Mouse (Mus musculus): Measurements from ENCODE around the gene Triml2. TPM values are rescaled to one million over a fixed set of nuclear protein-coding genes. Genes with fewer than 3 reads are reported as not detected.

Gene Triml2
- polyA plus RNA-seq (2017; shearing (Covaris generic)) = 0.19 TPM

DNA sequence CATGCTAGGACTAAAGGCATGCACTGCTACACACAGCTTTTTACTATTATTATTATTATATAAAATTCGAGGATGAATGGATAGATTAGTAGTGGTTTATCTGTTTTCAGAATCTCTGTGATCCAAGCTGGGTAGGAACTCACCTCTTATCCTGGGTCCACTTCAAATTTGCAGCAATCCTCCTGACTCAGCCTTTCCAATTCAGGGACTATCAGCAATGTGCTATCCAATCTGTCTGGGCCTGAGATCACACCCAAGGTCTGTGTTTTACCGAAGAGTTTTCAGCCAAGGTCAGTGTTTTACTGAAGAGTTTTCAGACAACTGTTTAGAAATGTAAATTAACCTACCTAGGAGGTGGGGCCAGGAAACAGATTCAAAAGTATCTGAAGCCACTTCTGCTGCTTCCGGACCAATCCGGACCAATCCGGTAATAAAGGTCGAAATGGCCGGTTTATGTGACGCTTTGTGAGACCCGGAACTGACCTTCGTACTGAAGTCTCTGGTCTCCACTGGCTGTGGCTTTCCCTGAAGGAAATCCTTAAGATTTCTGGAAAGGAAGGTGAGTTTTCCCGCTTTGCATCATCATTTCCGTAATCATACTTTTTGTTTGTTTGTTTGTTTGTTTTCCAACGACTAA lies at the start of gene Triml2:
Triml2 (plus strand) TSS at position 488 of the 637 bp plus-strand sequence.

DNA sequence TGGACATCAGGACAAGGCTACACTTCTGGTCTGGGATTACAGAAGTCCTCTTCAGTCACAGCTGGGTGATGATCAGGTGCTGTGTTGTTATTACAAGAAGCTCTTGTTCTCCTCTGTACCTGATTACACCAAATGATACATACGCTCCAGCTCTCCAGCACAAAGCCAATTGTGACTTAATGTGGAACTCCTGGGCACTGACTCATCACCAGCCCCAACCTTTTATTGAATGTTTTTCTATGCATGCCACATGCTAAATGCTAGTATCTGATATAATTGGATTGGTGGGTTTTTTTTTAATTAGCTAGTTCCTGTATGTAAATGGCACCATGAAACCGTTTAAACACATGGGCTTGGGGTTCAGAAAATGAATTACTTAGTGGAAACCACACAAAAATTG lies 39.0 kb upstream of the Triml2 start, which contains the start of gene Triml1:
Triml1 (minus strand) TSS at position 101 of the 400 bp plus-strand sequence.

Other genes with a start within 250 kb of the Triml2 start
- not detected for gene Triml1, start 39.1 kb upstream of the Triml2 start, polyA plus RNA-seq (2017; shearing (Covaris generic))
- not detected for gene Zfp42, start 126.4 kb downstream of the Triml2 start, polyA plus RNA-seq (2017; shearing (Covaris generic))

All from CD4-positive, CD25-positive, alpha-beta regulatory T cell (primary cell).